Mouse (Mus musculus) monocyte, adult 2 months (primary cell): ENCODE results near the gene Rtp3.

Experiments used
- DNase-seq, 2 experiments: peaks; one replicate each; pipeline ENCODE4 v3.0.0; 2022; ENCODE audit warnings: low spot score in 2 of 2, low read depth in 1 of 2

Rtp3 gene

GRCm38 (mm10) chr9:110982351-110982750 lies 8.0 kb downstream of the Rtp3 start:
- DNase-seq, result no peak

DNA sequence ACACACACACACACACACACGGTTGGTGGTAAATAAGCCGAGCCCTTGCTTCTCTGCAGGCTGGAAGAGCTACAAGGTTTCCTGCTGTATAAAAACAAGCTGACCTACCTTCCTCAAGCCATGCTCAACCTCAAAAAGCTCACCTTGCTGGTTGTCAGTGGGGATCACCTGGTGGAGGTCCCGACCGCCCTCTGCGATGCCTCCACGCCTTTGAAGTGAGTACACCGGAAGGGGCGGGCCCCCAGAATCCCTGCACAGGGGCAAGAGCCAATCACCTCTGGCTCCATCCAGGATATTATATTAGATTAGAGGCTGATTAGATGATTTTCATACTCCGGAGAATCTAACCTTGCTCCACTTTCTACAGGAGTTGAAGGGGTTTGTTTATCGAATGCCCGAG lies 11.0 kb downstream of the Rtp3 start:
- no peak for DNase-seq

GRCm38 (mm10) chr9:110965910-110966231 lies 24.5 kb downstream of the Rtp3 start:
- no peak for DNase-seq

- no peak for DNase-seq
Measured at GRCm38 (mm10) chr9:110965062-110965909, 25.1 kb downstream of the Rtp3 start.

DNA sequence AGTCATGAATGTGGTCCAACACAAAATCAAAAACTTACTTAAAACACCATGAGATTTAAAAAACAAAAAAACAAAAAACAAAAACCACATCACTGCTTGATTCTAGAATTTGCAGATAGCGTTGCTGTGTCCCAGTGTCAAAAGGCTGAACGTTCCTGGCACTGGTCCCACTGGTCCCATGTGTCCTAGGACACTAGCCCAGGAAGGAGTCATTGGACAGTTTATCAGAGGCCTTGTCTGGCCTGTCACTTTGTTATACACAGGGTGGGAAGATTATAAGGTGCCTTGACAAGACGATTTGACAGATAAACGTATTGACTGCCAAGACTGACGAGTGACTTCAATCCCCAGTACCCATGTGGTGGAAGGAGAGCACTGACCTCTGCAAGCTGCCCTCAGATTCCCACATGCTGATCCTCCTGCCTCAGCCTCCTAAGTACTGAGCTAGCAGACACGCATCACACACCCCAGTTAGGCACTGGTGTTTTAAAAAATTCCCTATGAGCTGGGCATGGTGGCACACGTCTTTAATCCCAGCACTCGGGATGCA lies 26.7 kb downstream of the Rtp3 start:
- DNase-seq, result no peak

GRCm38 (mm10) chr9:110961386-110961785 lies 29.0 kb downstream of the Rtp3 start:
- no peak for DNase-seq

DNA sequence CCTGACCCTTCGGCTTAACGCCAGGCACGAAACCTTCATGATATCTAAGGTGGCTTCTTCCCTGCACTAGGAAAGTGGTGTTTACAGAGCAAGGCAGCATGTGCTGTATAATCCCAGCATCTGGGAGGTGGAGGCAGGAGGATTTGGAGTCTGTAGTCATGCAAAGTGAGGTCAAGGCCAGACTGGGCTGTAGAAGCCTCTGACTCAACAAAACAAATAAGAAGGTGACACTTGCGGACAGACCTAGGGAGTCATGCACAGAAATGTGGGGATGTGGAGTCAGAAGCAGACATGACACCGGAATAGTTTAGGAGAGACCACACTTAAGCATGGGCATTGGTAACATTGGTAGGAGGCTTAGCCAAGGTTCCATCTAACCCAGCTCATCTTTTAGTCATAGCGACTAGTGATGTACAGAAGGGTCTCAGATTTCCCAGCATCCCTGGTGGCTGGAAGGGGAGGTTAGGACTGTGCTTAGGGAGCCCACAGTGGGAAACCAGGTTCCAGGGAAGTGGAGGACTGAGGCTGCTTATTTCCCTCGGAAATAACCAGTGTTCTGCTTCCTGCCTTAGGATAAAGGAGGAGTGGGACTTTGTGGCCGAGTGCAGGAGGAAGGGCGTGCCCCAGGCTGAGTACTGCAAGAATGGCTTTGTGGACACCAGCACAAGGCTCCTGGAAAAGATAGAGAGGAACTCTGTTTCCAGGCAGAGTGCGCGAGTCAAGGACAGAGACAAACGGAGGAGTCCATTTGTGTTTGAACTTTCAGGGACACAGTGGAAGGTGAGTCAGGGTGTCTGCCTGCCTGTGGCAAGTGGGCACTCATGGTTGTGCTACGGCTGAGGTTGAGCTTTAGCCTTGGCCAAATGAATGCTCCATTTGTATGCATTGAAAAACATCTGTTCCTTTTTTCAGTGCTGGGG lies 29.9 kb downstream of the Rtp3 start:
- DNase-seq, result no peak

- DNase-seq, result no peak
Measured at GRCm38 (mm10) chr9:110959669-110960068, 30.7 kb downstream of the Rtp3 start.

DNA sequence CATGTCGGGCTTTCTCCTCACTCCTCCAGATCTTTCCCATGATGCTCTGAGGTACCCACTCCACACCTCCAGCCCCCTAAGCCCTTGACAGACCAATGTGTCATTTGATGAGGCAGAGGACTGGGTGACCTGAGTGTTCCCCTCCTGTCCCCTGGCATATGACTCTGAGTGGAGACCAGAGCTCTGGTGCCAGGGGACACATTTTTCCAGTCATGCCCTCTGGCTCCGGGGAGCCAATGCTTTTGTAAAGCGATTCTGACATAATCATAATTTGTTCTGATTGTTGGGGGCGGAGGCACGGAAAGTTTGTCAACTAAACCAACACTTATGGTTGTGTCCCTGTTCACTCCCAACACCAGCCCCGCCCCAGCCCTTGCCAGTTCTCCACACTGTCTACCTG lies 34.4 kb downstream of the Rtp3 start:
- no peak for DNase-seq

DNA sequence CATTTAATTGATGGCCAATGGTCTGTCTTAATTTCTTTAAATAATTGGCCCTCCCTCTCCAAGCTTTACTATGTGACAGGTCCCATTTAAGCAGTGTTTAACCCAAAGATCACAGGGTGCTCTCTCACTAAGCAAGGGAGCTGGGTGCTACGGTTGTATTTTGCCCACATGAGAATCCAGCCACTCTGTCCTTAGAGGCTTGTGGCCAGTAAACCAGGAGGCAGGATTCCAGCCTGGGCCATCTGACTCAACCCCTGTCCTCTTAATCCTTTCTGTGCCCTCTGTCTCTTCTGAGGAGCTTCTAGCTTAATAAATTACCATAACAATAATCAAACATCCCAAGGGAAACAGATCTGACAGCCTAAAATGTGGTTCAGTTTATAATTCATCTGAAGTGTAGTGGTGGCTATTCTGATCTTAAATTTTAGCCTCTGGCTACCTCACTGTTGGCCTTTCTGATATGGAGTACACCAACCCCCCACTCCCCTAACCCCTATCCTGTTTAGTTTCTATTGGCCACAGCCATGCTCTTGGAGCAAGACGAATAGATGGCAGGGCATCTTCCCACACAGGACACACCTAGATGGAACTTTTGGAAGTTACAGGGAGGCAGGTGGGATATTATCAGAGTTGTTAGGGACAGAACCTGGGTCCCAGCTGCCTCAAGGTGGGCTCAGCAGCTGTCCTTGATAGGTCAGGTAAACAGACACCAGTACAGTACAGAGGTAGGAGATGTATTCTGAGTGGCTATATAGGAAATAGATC lies 35.5 kb downstream of the Rtp3 start:
- no peak for DNase-seq

DNA sequence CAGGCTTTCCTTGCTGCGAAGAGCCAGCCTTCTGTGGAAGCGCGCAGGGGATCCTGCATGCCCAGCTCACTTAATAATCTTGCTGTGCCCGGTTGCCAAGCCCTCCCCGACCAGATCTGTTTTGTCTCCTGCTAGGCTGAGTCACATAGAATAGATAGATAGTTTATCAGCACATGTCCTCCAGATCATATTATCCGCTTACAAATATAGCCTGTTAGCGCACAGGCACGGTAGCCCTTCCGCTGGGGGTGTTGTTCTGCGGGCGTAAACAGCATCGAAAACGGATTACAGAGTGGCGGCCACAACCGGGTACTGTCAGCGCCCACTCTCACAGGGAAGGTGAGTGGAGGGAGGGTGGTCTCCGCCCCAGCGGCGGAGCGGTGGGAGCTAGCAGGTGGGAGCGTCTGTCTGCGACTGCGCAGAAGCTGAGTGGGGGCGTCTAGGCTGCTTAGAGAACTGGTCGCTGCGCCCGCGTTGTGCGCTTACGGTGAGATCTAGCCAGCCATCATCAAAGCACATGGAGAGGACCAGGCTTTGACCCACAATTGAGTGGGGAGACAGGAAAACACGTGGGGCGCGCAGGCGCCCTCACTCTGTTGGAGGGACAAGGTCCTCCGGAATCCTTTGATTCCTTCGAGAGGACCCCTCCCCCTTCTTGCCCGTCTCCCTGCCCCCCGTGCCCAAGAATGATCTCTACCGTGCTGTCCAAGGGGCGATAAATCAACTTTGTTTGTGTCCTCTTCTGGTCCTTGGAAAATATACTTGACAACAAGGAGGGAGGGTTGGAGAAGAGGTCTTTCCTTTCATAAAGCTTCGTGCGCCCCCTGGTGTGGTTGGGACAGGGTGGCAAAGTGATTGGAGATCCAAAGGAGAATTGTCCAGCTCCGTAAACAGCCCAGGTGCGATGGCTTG lies 36.6 kb downstream of the Rtp3 start:
- DNase-seq, result no peak

DNA sequence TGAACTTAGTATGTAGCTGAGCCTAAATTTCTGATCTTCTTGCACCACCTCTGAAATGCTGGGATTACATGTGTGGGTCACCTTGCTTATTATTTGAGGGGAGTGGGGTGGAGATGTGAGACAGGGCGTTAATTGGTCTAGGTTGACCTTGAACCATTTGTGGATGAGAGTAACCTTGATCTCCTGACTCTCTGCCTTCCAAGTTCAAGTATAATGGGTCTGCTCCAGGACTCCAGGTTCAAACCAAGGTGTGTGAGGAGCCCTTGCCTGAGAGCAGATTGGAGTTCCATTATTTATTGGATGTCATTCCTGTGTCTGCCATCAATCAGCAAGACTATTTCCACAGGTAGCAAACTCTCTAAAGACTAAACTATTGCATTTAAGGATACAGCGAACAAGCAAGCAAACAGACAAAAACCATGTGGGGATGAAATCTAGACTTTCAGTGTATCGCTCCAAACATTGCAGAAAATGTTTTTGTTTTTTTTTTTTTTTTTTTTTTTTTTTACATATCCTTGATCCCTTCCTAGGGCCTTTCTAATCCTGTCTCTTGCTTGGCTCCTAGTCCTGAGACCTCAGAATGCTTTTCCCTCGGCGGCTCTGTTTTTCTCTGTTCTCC lies 37.3 kb downstream of the Rtp3 start:
- no peak for DNase-seq

DNA sequence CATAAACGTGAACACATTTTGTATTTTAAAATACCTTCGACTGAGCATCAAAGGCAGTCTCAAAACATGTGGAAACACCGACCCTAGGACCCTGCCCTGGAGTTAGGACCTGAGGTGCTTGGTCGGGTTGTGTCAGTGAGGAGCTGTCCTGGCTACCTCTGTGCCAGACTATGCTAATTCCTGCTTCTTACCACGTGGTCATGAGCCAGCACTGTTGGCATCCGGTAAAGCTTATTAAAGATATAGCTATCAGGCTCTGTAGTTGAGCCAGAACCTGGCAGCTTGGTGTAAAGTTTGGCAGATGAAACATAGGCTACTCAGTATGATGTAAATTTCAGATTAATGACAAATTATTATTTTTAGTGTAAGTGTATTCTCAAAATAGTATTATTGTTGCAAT lies 38.0 kb downstream of the Rtp3 start:
- DNase-seq, result no peak

DNA sequence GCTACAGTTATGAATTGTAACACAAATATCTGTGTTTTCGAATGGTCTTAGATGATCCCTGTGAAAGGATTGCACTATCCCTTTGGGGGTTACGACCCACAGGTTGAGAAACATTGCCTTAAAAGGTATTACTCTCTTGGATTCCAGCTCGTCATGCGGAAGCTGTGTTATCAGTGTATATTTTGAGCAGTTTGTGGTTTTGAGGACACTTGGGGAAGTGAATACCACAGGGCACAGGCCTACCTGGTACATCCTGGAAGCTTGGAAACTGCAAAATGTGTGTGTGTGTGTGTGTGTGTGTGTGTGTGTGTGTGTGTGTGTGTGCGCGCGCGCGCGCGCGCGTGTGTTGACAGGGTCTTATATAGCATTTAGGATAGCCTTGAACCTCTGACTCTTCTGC lies 38.5 kb downstream of the Rtp3 start:
- DNase-seq, result no peak

DNA sequence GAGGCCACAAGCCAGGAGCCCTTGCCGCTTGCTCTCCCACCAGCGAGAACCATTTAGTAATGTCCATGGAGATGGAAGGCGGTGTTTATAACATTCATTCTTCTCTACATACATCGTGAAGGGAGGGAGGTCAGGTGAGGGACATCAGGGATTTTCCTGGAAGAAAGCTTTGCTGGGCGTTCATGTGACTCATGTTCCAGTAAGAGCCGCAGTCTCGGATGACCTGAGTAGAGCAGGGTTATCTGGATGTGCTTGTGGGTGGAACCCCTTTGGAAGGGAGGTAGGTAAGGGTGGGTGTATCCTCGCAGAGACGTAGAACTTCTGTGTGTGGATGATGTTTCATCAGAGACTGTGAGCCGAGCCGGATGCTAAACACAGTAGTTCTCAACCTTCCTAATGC lies 39.0 kb downstream of the Rtp3 start, which contains the start of gene Lrrc2:
Gene Lrrc2 (plus strand): TSS at position 149 of the 400 bp plus-strand sequence.
- DNase-seq, result no peak

DNA sequence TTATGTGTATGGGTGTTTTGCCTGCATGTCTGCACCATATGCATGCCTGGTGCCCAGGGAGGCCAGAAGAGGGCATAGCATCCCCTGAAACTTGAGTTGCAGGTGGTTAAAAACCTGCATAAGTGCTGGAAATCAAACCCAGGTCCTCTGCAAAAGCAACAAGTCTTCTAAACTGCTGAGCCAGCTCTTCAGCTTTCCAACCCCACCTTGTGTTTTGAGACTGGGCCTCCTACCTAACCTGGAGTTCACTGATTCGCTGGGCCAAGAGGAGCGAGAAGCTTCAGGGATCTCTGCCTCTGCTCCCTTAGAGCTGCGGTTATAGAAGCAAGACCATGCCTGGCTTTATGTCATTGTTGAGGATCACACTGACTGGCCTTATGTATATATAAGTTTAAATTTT lies 40.3 kb downstream of the Rtp3 start:
- DNase-seq, result no peak

DNA sequence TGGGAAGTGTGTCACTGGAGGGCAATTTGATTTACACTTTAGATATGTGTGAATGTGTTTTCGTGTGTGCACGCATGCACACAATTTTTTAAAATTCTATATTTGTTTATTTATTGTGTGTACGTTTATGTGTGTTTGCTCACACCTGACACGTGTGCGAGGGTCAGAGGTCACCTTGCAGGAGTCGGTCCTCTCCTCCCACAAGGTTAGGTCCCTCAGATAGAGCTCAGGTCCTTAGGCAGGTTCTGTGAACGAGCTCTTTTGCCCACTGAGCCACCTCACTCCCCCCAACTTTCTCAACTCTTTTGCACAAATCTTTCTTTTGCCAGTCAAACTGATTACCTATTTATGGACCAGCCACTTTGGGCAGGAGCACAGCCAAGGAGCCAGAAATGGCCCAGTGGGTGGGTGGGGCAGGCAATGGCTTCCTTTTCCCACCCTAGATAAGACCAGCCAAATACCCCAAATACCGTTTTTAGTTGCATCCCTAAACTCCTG lies 41.5 kb downstream of the Rtp3 start:
- no peak for DNase-seq

GRCm38 (mm10) chr9:110947900-110948299 lies 42.5 kb downstream of the Rtp3 start:
- no peak for DNase-seq

- DNase-seq, result no peak
Measured at GRCm38 (mm10) chr9:110947261-110947661, 43.1 kb downstream of the Rtp3 start.
